Mouse (Mus musculus): ENCODE measurements around the gene H6pd.

H6pd gene

GRCm38 (mm10) chr4:150001221-150001860 lies 7.5 kb downstream of the H6pd start:
- no peak for ATAC-seq (ENCODE audit: insufficient number of reproducible peaks, low FRiP score, low TSS enrichment)

- ATAC-seq (ENCODE audit: insufficient number of reproducible peaks, low FRiP score, low TSS enrichment) = no peak
These were observed 8.8 kb downstream of the H6pd start for GRCm38 (mm10) chr4:149999931-150000555.

- no peak for ATAC-seq (ENCODE audit: insufficient number of reproducible peaks, low FRiP score, low TSS enrichment)
These were observed 9.3 kb downstream of the H6pd start for GRCm38 (mm10) chr4:149999510-149999900.

GRCm38 (mm10) chr4:149998786-149999509 lies 9.9 kb downstream of the H6pd start:
- ATAC-seq (ENCODE audit: insufficient number of reproducible peaks, low FRiP score, low TSS enrichment) = no peak

GRCm38 (mm10) chr4:149997999-149998398 lies 10.8 kb downstream of the H6pd start:
- no peak for ATAC-seq (ENCODE audit: insufficient number of reproducible peaks, low FRiP score, low TSS enrichment)

GRCm38 (mm10) chr4:149996440-149996839 lies 12.4 kb downstream of the H6pd start:
- ATAC-seq (ENCODE audit: insufficient number of reproducible peaks, low FRiP score, low TSS enrichment) = no peak

GRCm38 (mm10) chr4:149995911-149996310 lies 12.9 kb downstream of the H6pd start:
- no peak for ATAC-seq (ENCODE audit: insufficient number of reproducible peaks, low FRiP score, low TSS enrichment)

- no peak for ATAC-seq (ENCODE audit: insufficient number of reproducible peaks, low FRiP score, low TSS enrichment)
These were observed 14.6 kb downstream of the H6pd start for GRCm38 (mm10) chr4:149994218-149994617.

- no peak for ATAC-seq (ENCODE audit: insufficient number of reproducible peaks, low FRiP score, low TSS enrichment)
These were observed 16.2 kb downstream of the H6pd start for GRCm38 (mm10) chr4:149992670-149993032.

GRCm38 (mm10) chr4:149991755-149992669 lies 16.8 kb downstream of the H6pd start:
- ATAC-seq (ENCODE audit: insufficient number of reproducible peaks, low FRiP score, low TSS enrichment) = no peak

- no peak for ATAC-seq (ENCODE audit: insufficient number of reproducible peaks, low FRiP score, low TSS enrichment)
These were observed 17.7 kb downstream of the H6pd start for GRCm38 (mm10) chr4:149990954-149991633.

GRCm38 (mm10) chr4:149990212-149990953 lies 18.4 kb downstream of the H6pd start:
- peak; percentile 87 for ATAC-seq (ENCODE audit: insufficient number of reproducible peaks, low FRiP score, low TSS enrichment)

GRCm38 (mm10) chr4:149988931-149989556 lies 19.8 kb downstream of the H6pd start:
- ATAC-seq (ENCODE audit: insufficient number of reproducible peaks, low FRiP score, low TSS enrichment) = peak; percentile 56

GRCm38 (mm10) chr4:149988301-149988700 lies 20.5 kb downstream of the H6pd start:
- ATAC-seq (ENCODE audit: insufficient number of reproducible peaks, low FRiP score, low TSS enrichment) = no peak

- ATAC-seq (ENCODE audit: insufficient number of reproducible peaks, low FRiP score, low TSS enrichment) = no peak
These were observed 22.0 kb downstream of the H6pd start for GRCm38 (mm10) chr4:149986671-149987417.

GRCm38 (mm10) chr4:149983921-149984645 lies 24.7 kb downstream of the H6pd start:
- ATAC-seq (ENCODE audit: insufficient number of reproducible peaks, low FRiP score, low TSS enrichment) = no peak

GRCm38 (mm10) chr4:149982154-149982553 lies 26.7 kb downstream of the H6pd start:
- no peak for ATAC-seq (ENCODE audit: insufficient number of reproducible peaks, low FRiP score, low TSS enrichment)

All from cerebellum, adult (tissue).